Comparison of ENCODE assay signal across 12 mouse cellular contexts in the genomic region with DNA sequence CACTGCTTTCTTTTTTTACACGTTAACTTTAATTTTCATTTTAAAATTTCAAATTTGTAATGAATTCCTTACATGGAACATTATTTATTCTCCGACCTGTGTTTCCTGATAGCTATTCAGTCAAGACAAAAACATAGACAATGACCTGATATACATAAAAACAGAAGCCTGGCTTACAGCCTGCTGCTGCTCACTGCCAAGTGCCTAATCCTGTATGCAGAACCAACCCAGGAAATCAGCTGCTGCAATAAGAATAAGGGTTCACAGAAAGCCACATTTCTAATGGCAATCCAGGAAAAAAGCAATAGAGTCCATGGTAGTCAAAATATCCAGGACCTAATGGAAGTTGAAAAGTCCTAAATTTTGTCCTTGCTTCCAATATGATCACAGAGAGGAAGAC.
"Had no signal": no experiment of that assay in that cellular context is flagged by ENCODE, and none has a peak within 500 bp of the region (broad histone marks: within the 10 kb centered on the region; RNA-seq: fewer than 3 reads in every experiment).

No protein-coding gene starts in this region.

- DNase-seq: kidney, adult 9 months; kidney, postnatal 36 days; lung, adult 2 months; lung, postnatal 36 days; thymus, postnatal 4 days had no signal

- H3K27ac ChIP-seq: kidney, postnatal 0 days; limb, embryonic 10.5 days; liver, embryonic 15.5 days; neural tube, embryonic 12.5 days; stomach, postnatal 0 days had no signal

- H3K4me3 ChIP-seq: limb, embryonic 10.5 days; liver, embryonic 15.5 days; neural tube, embryonic 12.5 days had no signal

- H3K36me3 ChIP-seq: limb, embryonic 10.5 days; liver, embryonic 15.5 days; neural tube, embryonic 12.5 days had no signal

- H3K27me3 ChIP-seq: liver, embryonic 15.5 days; neural tube, embryonic 12.5 days had no signal

- H3K4me1 ChIP-seq: limb, embryonic 10.5 days; liver, embryonic 15.5 days; neural tube, embryonic 12.5 days had no signal

- H3K9me3 ChIP-seq: limb, embryonic 10.5 days; liver, embryonic 15.5 days; neural tube, embryonic 12.5 days had no signal

- H3K9ac ChIP-seq: liver, embryonic 15.5 days; neural tube, embryonic 12.5 days had no signal

- H3K4me2 ChIP-seq: liver, embryonic 11.5 days; liver, embryonic 15.5 days; neural tube, embryonic 12.5 days had no signal

- ATAC-seq: lung, postnatal 0 days had no signal
